Mouse (Mus musculus) bone marrow macrophage, adult 2 months (primary cell): ENCODE measurements around the gene Rab31.

ENCODE experiments used
- CTCF ChIP-seq: IDR thresholded peaks from 2 replicates; pipeline ENCODE4 v1.5.1; 2012; ENCODE audit warnings: low read depth, mild to moderate bottlenecking, low read length, moderate library complexity
- POLR2A ChIP-seq: IDR thresholded peaks from 2 replicates; pipeline ENCODE4 v1.6.1; 2012; ENCODE audit warnings: mild to moderate bottlenecking, low read depth, low read length, borderline replicate concordance

- TF ChIP-seq CTCF (no peak), POLR2A (no peak)
These were observed 29.5 kb upstream of the Rab31 start for GRCm38 (mm10) chr17:65802026-65802425.
